Mouse (Mus musculus): ENCODE results near the gene Ern2. TPM values are rescaled to one million over a fixed set of nuclear protein-coding genes. Genes with fewer than 3 reads are reported as not detected.

Gene Ern2
- polyA plus RNA-seq, 1 experiment from 2014 or later, result 1.7 TPM

GRCm38 (mm10) chr7:122125636-122126035, 60.4 kb downstream of the Ern2 start:
- Histone ChIP-seq H3K4me1 (replicated peaks; ENCODE audit: control insufficient read depth, insufficient read depth, low read length) (no peaks in the 10 kb centered on the region), H3K4me2 (ENCODE audit: low read length) (no peak overlapping the region), H3K27ac (ENCODE audit: low read depth) (no peak overlapping the region), H3K9ac (ENCODE audit: low read length) (no peak overlapping the region), H3K4me3 (ENCODE audit: low read depth, low read length) (no peak overlapping the region), H3K36me3 (ENCODE audit: control insufficient read depth, insufficient read depth, low read length) (peaks cover 65% of the 10 kb centered on the region), H3K9me3 (ENCODE audit: control insufficient read depth, low read length) (no peaks in the 10 kb centered on the region), H3K27me3 (replicated peaks; ENCODE audit: control insufficient read depth, insufficient read depth, low read length) (no peaks in the 10 kb centered on the region)
- ATAC-seq (replicated peaks; ENCODE audit: low FRiP score, low TSS enrichment, low read depth) (no peak), DNase-seq (ENCODE audit: low spot score) (no peak)
- 83% methylated on average over 8 of the region's 8 CpGs for WGBS

DNA sequence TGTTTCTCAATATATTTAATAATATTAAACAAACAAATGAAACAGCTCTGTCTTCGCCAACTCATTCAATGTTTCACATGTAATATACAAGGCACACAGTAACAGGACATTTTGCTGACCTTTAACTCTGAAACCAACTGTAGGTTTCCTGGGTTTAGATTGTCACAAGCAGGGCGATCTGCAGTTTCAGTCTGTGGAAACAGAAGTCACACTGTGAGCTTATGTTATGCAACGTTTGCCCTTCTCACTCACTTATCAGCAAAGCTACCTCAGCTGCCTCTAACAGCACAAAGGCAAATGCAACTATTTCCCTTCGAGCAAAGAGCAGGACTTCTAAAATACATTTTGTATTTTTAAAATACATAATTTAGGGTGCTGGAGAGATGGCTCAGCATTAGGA, 62.5 kb downstream of the Ern2 start:
- H3K36me3 ChIP-seq (ENCODE audit: control insufficient read depth, insufficient read depth, low read length), result peaks cover 62% of the 10 kb centered on the region
- 83% methylated on average over 4 of the region's 4 CpGs for WGBS
- no peak for ATAC-seq (replicated peaks; ENCODE audit: low FRiP score, low TSS enrichment, low read depth)

More for the DNA sequence above, 62.5 kb downstream of the Ern2 start:
- no peak overlapping the region for H3K4me3 ChIP-seq (ENCODE audit: low read depth, low read length)
- H3K4me2 ChIP-seq (ENCODE audit: low read length), result no peak overlapping the region
- no peaks in the 10 kb centered on the region for H3K9me3 ChIP-seq (ENCODE audit: control insufficient read depth, low read length)
- H3K9ac ChIP-seq (ENCODE audit: low read length), result no peak overlapping the region
- no peak overlapping the region for H3K27ac ChIP-seq (ENCODE audit: low read depth)
- no peaks in the 10 kb centered on the region for H3K4me1 ChIP-seq (replicated peaks; ENCODE audit: control insufficient read depth, insufficient read depth, low read length)
- no peaks in the 10 kb centered on the region for H3K27me3 ChIP-seq (replicated peaks; ENCODE audit: control insufficient read depth, insufficient read depth, low read length)
- no peak for DNase-seq (ENCODE audit: low spot score)

Other genes with a start within 250 kb of the Ern2 start
- gene Cog7, start 204.5 kb downstream of the Ern2 start, polyA plus RNA-seq (2014; fragmentation: Nextera tagmentation; extraction: Ambion mirVana), result 22.5 and 24.1 TPM in 2 replicates
- 75.3 and 78.3 TPM in 2 replicates for gene Gga2, start 165.0 kb downstream of the Ern2 start, polyA plus RNA-seq (2014; fragmentation: Nextera tagmentation; extraction: Ambion mirVana)
- 76.4 and 78.6 TPM in 2 replicates for gene Ubfd1, start 119.0 kb downstream of the Ern2 start, polyA plus RNA-seq (2014; fragmentation: Nextera tagmentation; extraction: Ambion mirVana)
- gene Ears2, start 118.9 kb downstream of the Ern2 start, polyA plus RNA-seq (2014; fragmentation: Nextera tagmentation; extraction: Ambion mirVana), result 19.8 and 21.2 TPM in 2 replicates
- 714 and 762 TPM in 2 replicates for gene Ndufab1, start 84.3 kb downstream of the Ern2 start, polyA plus RNA-seq (2014; fragmentation: Nextera tagmentation; extraction: Ambion mirVana)
- gene Palb2, start 53.2 kb downstream of the Ern2 start, polyA plus RNA-seq (2014; fragmentation: Nextera tagmentation; extraction: Ambion mirVana), result 16.7 and 19.5 TPM in 2 replicates
- 121 and 129 TPM in 2 replicates for gene Dctn5, start 53.2 kb downstream of the Ern2 start, polyA plus RNA-seq (2014; fragmentation: Nextera tagmentation; extraction: Ambion mirVana)
- 108 TPM in 2 replicates for gene Plk1, start 26.8 kb downstream of the Ern2 start, polyA plus RNA-seq (2014; fragmentation: Nextera tagmentation; extraction: Ambion mirVana)
- gene Chp2, start 33.3 kb upstream of the Ern2 start, polyA plus RNA-seq (2014; fragmentation: Nextera tagmentation; extraction: Ambion mirVana), result 0.41 and 0.52 TPM in 2 replicates
- gene Prkcb, start 102.5 kb upstream of the Ern2 start, polyA plus RNA-seq (2014; fragmentation: Nextera tagmentation; extraction: Ambion mirVana), result 16.2 and 19.0 TPM in 2 replicates